Mouse (Mus musculus): ENCODE data around the gene Hlcs.

- TF ChIP-seq CTCF (IDR thresholded peaks at IDR 0.05; ENCODE audit: borderline replicate concordance, extremely low read depth, insufficient read depth, insufficient read length) (no peak), POLR2A (IDR thresholded peaks at IDR 0.05; ENCODE audit: borderline replicate concordance, extremely low read depth, insufficient read depth, insufficient read length, poor library complexity, severe bottlenecking) (no peak)
Observed at GRCm38 (mm10) chr16:94345733-94346132, 32.4 kb upstream of the Hlcs start.
